Mouse (Mus musculus) CD8-positive naive resting alpha-beta T cell, adult 2 months (primary cell): Measurements from ENCODE around the gene Ctxn2.

Source experiments
- DNase-seq, 2 experiments: peaks; one replicate each; pipeline ENCODE4 v3.0.0; 2022; ENCODE audit warnings: low read depth in 2 of 2, low spot score in 2 of 2

Gene Ctxn2

GRCm38 (mm10) chr2:125192905-125193304, 56.4 kb downstream of the Ctxn2 start:
- no peak for DNase-seq

GRCm38 (mm10) chr2:125196771-125197170, 60.3 kb downstream of the Ctxn2 start:
- DNase-seq, result no peak
